Mouse (Mus musculus) embryo, embryonic 10.5 days (tissue): ENCODE data around the gene Bag1.

Source experiments
- DNase-seq: peaks from one replicate; pipeline ENCODE4 v3.0.0-alpha.2; 2015; ENCODE audit warnings: low spot score

The Bag1 gene

GRCm38 (mm10) chr4:40948160-40948708 is at the start of gene Bag1, which contains the start of gene Chmp5:
TSS of gene Bag1 (minus strand) at chr4:40948294.
TSS of gene Chmp5 (plus strand) at chr4:40948407.
- DNase-seq, result peak; percentile 99

- no peak for DNase-seq
These were observed 48.2 kb upstream of the Bag1 start for GRCm38 (mm10) chr4:40996302-40996701.

GRCm38 (mm10) chr4:40989633-40990032 is 41.5 kb upstream of the Bag1 start:
- no peak for DNase-seq

GRCm38 (mm10) chr4:40983686-40984085 is 35.6 kb upstream of the Bag1 start:
- DNase-seq, result no peak

GRCm38 (mm10) chr4:40982486-40982885 is 34.4 kb upstream of the Bag1 start:
- DNase-seq, result no peak

- no peak for DNase-seq
These were observed 31.3 kb upstream of the Bag1 start for GRCm38 (mm10) chr4:40979430-40979829.

- DNase-seq, result no peak
These were observed 28.6 kb upstream of the Bag1 start for GRCm38 (mm10) chr4:40976651-40977050.

- DNase-seq, result no peak
These were observed 27.6 kb upstream of the Bag1 start for GRCm38 (mm10) chr4:40975678-40976077.

- DNase-seq, result no peak
These were observed 25.9 kb upstream of the Bag1 start for GRCm38 (mm10) chr4:40974011-40974410.

GRCm38 (mm10) chr4:40971744-40972143 is 23.6 kb upstream of the Bag1 start:
- DNase-seq, result peak; percentile 57

GRCm38 (mm10) chr4:40970842-40971701 is 23.0 kb upstream of the Bag1 start, which contains the start of gene Nfx1:
TSS of gene Nfx1 (plus strand) at chr4:40970906.
- peak; percentile 98 for DNase-seq

GRCm38 (mm10) chr4:40970592-40970841 is 22.4 kb upstream of the Bag1 start:
- no peak for DNase-seq

- no peak for DNase-seq
These were observed 21.9 kb upstream of the Bag1 start for GRCm38 (mm10) chr4:40969781-40970591.

GRCm38 (mm10) chr4:40969161-40969560 is 21.1 kb upstream of the Bag1 start:
- DNase-seq, result no peak

GRCm38 (mm10) chr4:40963536-40963935 is 15.4 kb upstream of the Bag1 start:
- DNase-seq, result no peak

- no peak for DNase-seq
These were observed 7.8 kb upstream of the Bag1 start for GRCm38 (mm10) chr4:40955942-40956341.

GRCm38 (mm10) chr4:40953521-40953920 is 5.4 kb upstream of the Bag1 start:
- DNase-seq, result peak; percentile 17

GRCm38 (mm10) chr4:40947565-40948159 is 432 bp downstream of the Bag1 start:
- DNase-seq, result no peak

- no peak for DNase-seq
These were observed 1.5 kb downstream of the Bag1 start for GRCm38 (mm10) chr4:40946516-40947121.

- no peak for DNase-seq
These were observed 4.4 kb downstream of the Bag1 start for GRCm38 (mm10) chr4:40943651-40944050.

- no peak for DNase-seq
These were observed 9.3 kb downstream of the Bag1 start for GRCm38 (mm10) chr4:40938793-40939192.
